Mouse (Mus musculus) cortical plate, adult 2 months (tissue): Measurements from ENCODE around the gene Afdn.

Experiments
- CTCF ChIP-seq: fragments of 200-500 bp; IDR thresholded peaks from 2 replicates; pipeline ENCODE4 v1.5.1; 2011; ENCODE audit warnings: mild to moderate bottlenecking, control low read depth, low read length; ENCODE audit not compliant: insufficient read depth; ENCODE audit errors: extremely low read depth
- POLR2A ChIP-seq: fragments of 200-500 bp; IDR thresholded peaks from 2 replicates; pipeline ENCODE4 v1.6.1; 2011; ENCODE audit warnings: mild to moderate bottlenecking, low read length, control low read depth; ENCODE audit not compliant: insufficient read depth; ENCODE audit errors: extremely low read depth

- TF ChIP-seq CTCF (no peak), POLR2A (no peak)
These were observed 138.9 kb downstream of the Afdn start for GRCm38 (mm10) chr17:13899241-13899640.
